ENCODE assay signal across 9 mouse cellular contexts in the genomic region with DNA sequence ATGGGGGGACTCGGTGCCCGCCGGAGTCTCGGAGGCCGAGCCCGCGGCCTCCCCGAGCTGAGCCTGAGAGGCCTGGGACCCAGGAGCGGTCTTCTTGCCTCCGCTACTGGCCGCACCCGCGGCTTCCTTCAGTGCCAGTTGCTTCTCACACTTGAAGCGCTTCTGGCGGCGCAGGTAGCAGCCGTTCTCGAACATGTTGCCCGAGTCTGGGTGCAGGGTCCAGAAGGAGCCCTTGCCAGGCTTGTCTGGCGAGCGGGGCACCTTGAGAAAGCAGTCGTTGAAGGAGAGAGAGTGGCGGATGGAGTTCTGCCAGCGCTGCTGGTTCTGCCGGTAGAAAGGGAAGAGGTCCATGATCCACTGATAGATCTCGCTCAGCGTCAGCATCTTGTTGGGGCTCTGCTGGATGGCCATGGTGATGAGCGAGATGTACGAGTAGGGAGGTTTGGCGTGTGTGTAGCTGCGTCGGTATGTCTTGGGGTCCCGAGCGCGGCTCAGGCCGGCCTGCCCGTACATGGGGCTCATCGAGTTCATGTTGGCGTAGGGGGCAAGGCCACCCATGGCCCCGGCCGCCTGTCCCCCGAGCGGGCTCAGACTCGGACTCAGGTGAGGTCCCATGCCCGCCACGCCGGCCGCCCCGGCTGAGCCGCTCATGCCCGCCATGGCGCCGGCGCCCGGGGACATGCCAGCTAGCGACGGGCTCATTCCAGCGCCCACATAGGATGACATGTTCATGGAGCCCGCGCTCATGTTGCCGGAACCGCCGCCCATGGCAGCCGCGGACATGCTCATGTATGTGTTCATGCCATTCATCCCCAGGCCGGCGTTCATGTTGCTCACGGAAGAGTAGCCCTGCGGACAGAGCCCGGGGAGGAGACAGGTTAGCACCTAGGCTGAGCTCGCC. TPM values are rescaled to one million over a fixed set of nuclear protein-coding genes. Genes with fewer than 3 reads are reported as not detected.
DNase-seq lines count a peak whose midpoint lies in the region; ATAC-seq and TF ChIP-seq lines count a peak whose summit lies in the region.
"Had no signal": no experiment of that assay in that cellular context is flagged by ENCODE, and none has a peak within 500 bp of the region (broad histone marks: within the 10 kb centered on the region; RNA-seq: fewer than 3 reads in every experiment).

No protein-coding gene starts in this region.

- peak overlapping the region; percentile 40; the same call in 1 of the 2 replicates for H3K4me3 ChIP-seq in forebrain, embryonic 10.5 days
- H3K4me3 ChIP-seq in forebrain, embryonic 16.5 days (replicated peaks; ENCODE audit: low read length), result no peak overlapping the region
- H3K4me3 ChIP-seq in thymus, adult 2 months (ENCODE audit: control insufficient read depth, insufficient read depth, low read length), result no peak overlapping the region
- H3K4me3 ChIP-seq in midbrain, embryonic 10.5 days, result peak overlapping the region; percentile 55

- no peak for ATAC-seq in forebrain, embryonic 16.5 days

- H3K36me3 ChIP-seq in forebrain, embryonic 10.5 days (replicated peaks), result no peaks in the 10 kb centered on the region
- no peaks in the 10 kb centered on the region for H3K36me3 ChIP-seq in forebrain, embryonic 16.5 days (ENCODE audit: control insufficient read depth, insufficient read depth)
- H3K36me3 ChIP-seq in thymus, adult 2 months (ENCODE audit: control insufficient read depth, insufficient read depth, low read length), result no peaks in the 10 kb centered on the region
- peaks cover 10% of the 10 kb centered on the region for H3K36me3 ChIP-seq in midbrain, embryonic 10.5 days

- H3K4me1 ChIP-seq in forebrain, embryonic 10.5 days, result peaks cover 56% of the 10 kb centered on the region
- peaks cover 15% of the 10 kb centered on the region for H3K4me1 ChIP-seq in forebrain, embryonic 16.5 days (replicated peaks; ENCODE audit: control insufficient read depth, insufficient read depth, low read length)
- no peaks in the 10 kb centered on the region for H3K4me1 ChIP-seq in thymus, adult 2 months (replicated peaks; ENCODE audit: control insufficient read depth, insufficient read depth, low read length)
- H3K4me1 ChIP-seq in midbrain, embryonic 10.5 days, result peaks cover 69% of the 10 kb centered on the region

- no peaks in the 10 kb centered on the region for H3K9me3 ChIP-seq in forebrain, embryonic 10.5 days
- no peaks in the 10 kb centered on the region for H3K9me3 ChIP-seq in forebrain, embryonic 16.5 days (ENCODE audit: control insufficient read depth, low read length)
- no peaks in the 10 kb centered on the region for H3K9me3 ChIP-seq in midbrain, embryonic 10.5 days (replicated peaks)

- no peak overlapping the region for H3K4me2 ChIP-seq in forebrain, embryonic 16.5 days (ENCODE audit: low read length)

- peaks cover 100% of the 10 kb centered on the region for H3K27me3 ChIP-seq in forebrain, embryonic 10.5 days (ENCODE audit: poor library complexity, severe bottlenecking)
- peaks cover 81% of the 10 kb centered on the region for H3K27me3 ChIP-seq in forebrain, embryonic 16.5 days (replicated peaks; ENCODE audit: control insufficient read depth, insufficient read depth, low read length)
- peaks cover 32% of the 10 kb centered on the region for H3K27me3 ChIP-seq in thymus, adult 2 months (ENCODE audit: control insufficient read depth, insufficient read depth, low read length)
- H3K27me3 ChIP-seq in midbrain, embryonic 10.5 days (ENCODE audit: low read depth, poor library complexity, severe bottlenecking), result peaks cover 100% of the 10 kb centered on the region

- WGBS in forebrain, embryonic 10.5 days, result under 1% methylated on average over 71 of the region's 71 CpGs
- WGBS in forebrain, embryonic 16.5 days, result 1% methylated on average over 70 of the region's 71 CpGs
- 7% methylated on average over 71 of the region's 71 CpGs for WGBS in thymus, adult 2 months
- WGBS in midbrain, embryonic 10.5 days, result under 1% methylated on average over 71 of the region's 71 CpGs

- TF ChIP-seq CTCF in thymus, adult 2 months (IDR thresholded peaks at IDR 0.05; ENCODE audit: borderline replicate concordance, control insufficient read depth, extremely low read depth, insufficient read depth, low read length, poor library complexity), result no peak

- DNase-seq in forebrain, embryonic 10.5 days (ENCODE audit: extremely low spot score, low spot score), result no peak
- DNase-seq in thymus, postnatal 4 days, result peak; percentile 15
- DNase-seq in thymus, adult 2 months, result no peak
- DNase-seq in midbrain, embryonic 10.5 days (ENCODE audit: low spot score), result peak; percentile 61
- no peak for DNase-seq in cerebellum, postnatal 4 days (ENCODE audit: low spot score in 2 of 2)
- DNase-seq in left cerebral cortex, postnatal 14 days (ENCODE audit: low spot score in 2 of 2), result no peak
- DNase-seq in spleen, postnatal 10 days (ENCODE audit: low spot score in 2 of 2), result no peak
- DNase-seq: gastrocnemius, postnatal 14 days had no signal

- no peak overlapping the region for H3K27ac ChIP-seq in forebrain, embryonic 10.5 days
- no peak overlapping the region for H3K27ac ChIP-seq in forebrain, embryonic 16.5 days (ENCODE audit: low read length)
- H3K27ac ChIP-seq in thymus, adult 2 months (ENCODE audit: control insufficient read depth, insufficient read depth, low read length), result no peak overlapping the region
- H3K27ac ChIP-seq in midbrain, embryonic 10.5 days (replicated peaks), result peak overlapping the region; percentile 91

- intact Hi-C loops in left cerebral cortex, postnatal 14 days (cut with DNase I), result no loop called here

- no peak for TF ChIP-seq POLR2A in thymus, adult 2 months (IDR thresholded peaks at IDR 0.05; ENCODE audit: control insufficient read depth, extremely low read depth, insufficient read depth, low read length, poor library complexity)

- no peak overlapping the region for H3K9ac ChIP-seq in forebrain, embryonic 16.5 days (replicated peaks; ENCODE audit: low read depth, low read length)

RNA-seq across cellular contexts. Expression of a gene that starts 2.5 kb away (rescaled TPM):
- polyA plus RNA-seq in forebrain, embryonic 10.5 days (2016; fragmentation: Nextera tagmentation; extraction: Ambion mirVana), result 0.17 and 0.67 TPM in 2 replicates
- 0.11 TPM in 1 of 2 replicates, not detected in the other for polyA plus RNA-seq in forebrain, embryonic 16.5 days (2015; fragmentation: Nextera tagmentation; extraction: Ambion mirVana)
- 0.55 and 1.2 TPM in 2 replicates for polyA plus RNA-seq in thymus, adult 2 months (2012; rRNA removed)
- 10.4 and 12.1 TPM in 2 replicates for polyA plus RNA-seq in midbrain, embryonic 10.5 days (2016; fragmentation: Nextera tagmentation; extraction: Ambion mirVana)
- total RNA-seq in left cerebral cortex, postnatal 14 days (2021), result not detected
- total RNA-seq: gastrocnemius, postnatal 14 days had no signal

Comparison
In these comparisons a context has a peak if more than half of its experiments do, and no peak if none do; other contexts are left out.
1. DNase-seq: peak in thymus, postnatal 4 days (single experiment) and midbrain, embryonic 10.5 days (single experiment); none in forebrain, embryonic 10.5 days (single experiment), thymus, adult 2 months (single experiment), cerebellum, postnatal 4 days (0 of 2), left cerebral cortex, postnatal 14 days (0 of 2) and spleen, postnatal 10 days (0 of 2).
2. H3K4me3 ChIP-seq: peak in forebrain, embryonic 10.5 days (single experiment) and midbrain, embryonic 10.5 days (single experiment); none in forebrain, embryonic 16.5 days (single experiment) and thymus, adult 2 months (single experiment).